Mouse (Mus musculus) layer of hippocampus, adult 9-10 months (tissue): ENCODE data around the gene Pprc1.

Source experiments
- DNase-seq: peaks from one replicate; pipeline ENCODE4 v3.0.0; 2022; ENCODE audit warnings: low spot score

Pprc1 gene

GRCm38 (mm10) chr19:46119458-46119857 is 74.8 kb downstream of the Pprc1 start:
- DNase-seq = no peak

GRCm38 (mm10) chr19:46120872-46121271 is 76.2 kb downstream of the Pprc1 start:
- no peak for DNase-seq
